Mouse (Mus musculus) kidney, adult 8-10 months (tissue): ENCODE measurements around the gene Ociad1.

Experiments
- DNase-seq, 2 experiments: peaks; one replicate each; pipeline ENCODE4 v3.0.0; 2022

Gene Ociad1

DNA sequence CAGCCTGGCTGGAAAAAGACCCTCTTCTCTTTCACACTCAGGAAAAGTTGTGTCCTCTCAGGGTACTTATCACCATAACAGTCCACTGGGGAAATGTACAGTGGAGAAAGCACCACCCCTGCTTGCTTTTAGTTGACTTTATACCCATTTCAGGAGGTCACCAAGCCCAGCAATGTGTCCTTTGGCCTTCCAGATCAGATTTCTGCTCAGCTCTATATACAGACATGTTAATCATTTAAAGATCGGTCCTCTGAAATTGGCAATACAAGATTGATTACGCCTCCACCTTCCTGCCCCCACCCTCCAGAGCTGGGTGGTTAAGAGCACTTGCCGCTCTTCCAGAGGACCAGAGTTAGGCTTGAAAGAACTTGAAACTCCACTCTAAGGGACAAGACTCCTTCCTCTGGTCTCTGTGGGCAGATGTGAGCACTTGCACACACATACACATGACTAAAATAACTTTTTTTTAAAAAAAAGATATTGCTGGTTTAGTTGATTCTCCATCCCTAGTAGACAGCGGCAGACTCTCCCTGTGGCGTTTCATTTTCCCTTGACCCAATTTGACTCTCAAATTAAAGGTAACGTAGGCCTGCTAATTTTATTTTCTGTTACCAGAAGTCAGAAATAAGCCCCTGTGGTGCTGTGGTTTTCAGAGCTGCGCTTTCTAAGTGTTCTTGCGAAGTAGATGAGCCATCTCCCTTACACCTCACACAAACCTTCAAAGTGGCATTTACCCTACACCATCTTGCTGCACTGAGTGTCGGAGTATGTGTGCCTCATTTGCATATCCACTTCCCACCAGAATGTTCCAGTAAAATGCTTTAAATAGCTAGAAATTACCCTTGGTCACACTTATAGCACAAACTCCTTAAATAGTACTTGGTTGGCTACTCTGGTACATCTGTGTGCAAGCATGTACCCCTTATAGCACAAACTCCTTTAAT lies 47.5 kb downstream of the Ociad1 start:
- DNase-seq = no peak

DNA sequence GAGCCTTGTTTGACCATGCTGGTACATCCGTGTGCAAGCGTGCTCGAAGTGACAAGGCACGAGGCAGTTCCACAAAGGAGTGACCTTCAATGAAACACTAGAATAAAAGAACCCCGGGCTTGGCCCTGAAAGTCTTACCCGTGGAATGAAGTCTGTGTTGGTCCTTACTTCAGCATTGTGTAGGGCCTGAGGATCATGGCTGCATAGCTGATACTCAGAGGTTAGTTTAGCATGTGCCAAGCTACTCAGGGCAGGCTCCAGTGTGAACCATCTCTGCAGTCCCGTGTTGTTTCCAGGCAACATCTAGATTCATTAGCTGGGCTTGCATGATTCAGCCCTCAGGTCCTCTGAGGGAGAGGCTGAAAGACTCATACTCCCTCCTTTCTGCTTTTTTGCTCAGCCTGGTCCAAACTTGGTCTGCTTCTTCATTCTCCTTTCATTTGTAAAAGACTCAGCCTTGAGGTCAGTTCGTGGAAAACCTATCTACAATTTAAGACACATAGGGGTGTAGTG lies 48.2 kb downstream of the Ociad1 start, which contains the start of gene Ociad2:
Ociad2 (minus strand) TSS at position 306 of the 513 bp plus-strand sequence.
- DNase-seq = no peak

DNA sequence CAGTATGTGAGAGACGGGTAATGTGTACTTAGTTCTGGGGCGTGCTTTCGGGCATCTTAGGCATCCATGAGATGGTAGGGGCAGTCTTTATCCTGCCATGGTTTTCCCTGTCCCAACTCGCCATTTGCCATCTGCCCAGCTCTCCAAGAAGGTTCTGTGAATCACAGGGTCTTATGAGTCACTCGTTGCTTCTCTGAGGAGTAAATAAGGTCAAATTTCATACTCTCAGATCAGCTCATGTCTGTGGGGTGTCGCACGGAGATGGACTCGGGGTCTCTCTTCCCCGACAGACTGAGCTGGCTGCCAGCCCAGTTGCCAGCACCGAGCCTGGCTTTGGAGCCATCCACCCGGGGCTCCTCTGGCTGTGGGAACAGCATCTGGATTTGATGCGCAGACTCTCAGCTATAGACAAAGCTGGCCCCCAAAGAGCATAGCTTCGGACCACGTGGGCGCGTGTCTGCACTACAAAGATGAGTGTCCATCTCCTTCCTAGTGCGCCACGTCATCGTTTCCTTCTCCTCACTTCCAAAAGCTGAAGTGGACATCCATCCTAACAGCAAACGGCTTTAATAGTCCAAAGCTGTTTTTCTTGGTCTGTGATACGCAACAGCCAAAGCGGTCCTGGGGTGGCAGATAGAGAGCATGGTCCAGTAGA lies 50.2 kb downstream of the Ociad1 start:
- no peak for DNase-seq

DNA sequence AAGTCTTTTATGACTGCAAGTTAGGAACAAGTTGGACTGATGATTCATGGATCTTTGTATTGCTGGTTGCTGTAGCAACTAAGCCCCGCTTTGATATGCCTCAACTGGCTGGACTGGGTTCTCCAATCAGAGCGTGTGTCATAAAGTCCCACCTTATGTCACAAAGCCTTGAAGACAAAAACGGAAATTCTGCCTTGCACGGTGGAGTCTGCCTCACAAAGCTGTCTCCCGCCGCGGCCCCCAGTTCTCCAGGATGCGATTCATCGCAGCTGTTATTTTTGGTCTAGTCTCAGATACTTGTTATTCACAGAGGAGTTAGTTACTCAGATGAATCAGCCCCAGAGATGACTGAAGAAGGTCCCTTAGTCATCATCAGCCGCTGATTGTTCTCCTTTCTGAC lies 51.7 kb downstream of the Ociad1 start:
- no peak for DNase-seq

DNA sequence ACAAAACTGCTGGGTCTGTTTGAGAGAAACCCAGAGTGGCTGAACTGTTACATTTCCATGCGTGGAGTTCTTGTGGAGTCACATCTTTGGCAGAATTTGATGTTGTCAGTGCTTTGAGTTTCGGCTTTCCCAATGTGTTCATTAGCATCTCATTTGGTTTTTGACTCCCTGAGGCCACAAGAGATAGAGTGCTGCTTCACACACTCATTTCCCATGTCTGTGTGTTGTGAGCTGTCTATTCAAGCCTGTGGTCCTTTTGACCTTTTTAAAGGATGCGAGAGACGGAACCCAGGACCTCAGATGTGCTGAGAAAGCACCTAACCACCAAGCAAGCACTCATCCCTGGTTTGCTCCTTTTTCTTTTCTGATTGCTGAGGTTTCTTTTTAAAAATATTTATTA lies 52.7 kb downstream of the Ociad1 start:
- no peak for DNase-seq

DNA sequence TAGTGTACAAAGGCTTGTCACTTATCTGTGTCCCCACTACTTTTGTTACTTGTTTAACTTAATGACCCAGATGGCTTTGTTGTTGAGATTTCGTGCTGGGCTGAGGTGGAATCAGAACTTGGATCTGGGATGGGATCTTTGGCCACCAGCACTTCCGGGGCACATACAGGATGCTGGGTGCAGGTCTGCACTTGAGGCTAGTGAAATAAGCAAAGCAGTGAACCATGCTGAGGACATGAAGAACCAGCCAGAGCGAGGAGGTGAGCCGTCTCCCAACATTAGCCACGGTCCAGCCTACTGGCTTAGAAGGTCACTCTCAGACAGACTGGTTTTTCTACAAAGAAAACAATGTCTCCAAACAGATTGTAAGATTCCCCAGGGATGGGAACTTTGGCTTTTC lies 56.9 kb downstream of the Ociad1 start:
- peak in 1 of 2 experiments; percentile 46 for DNase-seq

DNA sequence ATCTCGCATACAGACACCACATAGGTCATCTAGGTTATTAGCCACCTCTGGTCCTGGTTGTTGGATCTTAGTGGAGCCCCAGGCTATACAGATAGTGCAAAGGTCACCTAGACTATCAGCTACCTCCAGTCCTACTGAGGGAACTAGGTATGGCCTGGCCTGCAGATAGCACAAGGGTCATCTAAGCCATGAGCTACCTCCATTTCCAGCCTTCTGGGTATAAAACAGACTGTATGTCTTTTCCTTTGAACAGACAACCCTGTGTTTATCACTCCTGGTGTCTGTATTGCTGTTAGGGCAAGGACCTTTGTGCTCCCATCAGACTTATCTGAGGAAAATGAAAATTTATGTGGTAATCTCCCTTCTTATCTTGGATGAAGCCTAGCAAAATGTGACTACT lies 59.2 kb downstream of the Ociad1 start:
- DNase-seq = no peak

DNA sequence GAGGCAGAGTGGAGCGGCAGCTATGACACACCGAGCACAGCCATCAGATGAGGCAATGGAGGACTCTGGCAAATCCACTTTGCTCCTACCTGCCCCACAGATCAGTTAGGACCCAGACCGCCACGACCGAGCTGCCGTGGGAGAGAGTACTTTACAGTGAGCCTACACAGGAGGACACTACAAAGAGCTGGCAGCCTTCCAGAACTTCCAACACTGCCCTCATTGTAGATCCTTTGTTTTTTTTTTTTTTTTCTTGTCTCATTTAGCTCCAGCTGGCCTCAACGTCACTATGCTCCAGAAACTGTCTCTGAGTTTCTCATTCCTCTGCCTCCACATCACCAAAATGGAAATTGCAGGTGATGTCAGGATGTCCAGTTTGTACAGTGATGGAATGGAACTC lies 60.9 kb downstream of the Ociad1 start:
- no peak for DNase-seq

DNA sequence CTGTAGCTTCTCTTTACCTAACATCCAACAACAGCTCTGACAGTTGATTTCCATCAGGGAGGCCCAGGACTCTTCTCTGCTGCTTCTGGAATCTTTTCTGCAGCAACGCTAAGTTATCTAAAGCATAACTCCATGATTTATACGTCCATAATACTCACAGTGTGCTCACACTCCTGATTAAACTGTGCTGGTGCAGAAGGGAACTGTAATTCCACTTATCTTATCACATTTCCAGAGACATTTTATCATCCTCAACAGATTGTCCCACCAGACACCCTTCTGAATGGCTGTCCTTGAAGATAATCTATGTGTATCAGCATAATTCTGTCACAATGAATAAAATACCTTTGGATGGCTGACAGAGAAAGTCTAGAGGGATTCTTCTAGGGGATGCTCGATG lies 61.4 kb downstream of the Ociad1 start:
- no peak for DNase-seq

DNA sequence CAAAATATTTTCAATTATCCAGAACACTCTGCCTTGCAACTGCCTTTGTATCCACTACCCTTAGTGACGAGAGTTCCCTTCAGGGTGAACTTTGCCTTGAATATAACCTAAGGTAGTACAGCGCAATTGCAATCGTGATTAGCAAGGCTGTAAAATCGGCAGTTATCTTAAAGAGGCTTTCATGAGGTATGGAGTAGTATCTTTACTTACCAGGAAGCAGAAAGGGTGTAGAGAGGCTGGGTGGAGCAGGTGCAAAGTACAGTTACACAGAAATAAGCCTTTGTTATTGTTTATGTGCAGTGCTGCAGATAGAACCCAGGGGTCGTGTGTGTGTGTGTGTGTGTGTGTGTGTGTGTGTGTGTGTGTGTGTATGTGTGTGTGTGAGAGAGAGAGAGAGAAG lies 62.8 kb downstream of the Ociad1 start:
- no peak for DNase-seq

DNA sequence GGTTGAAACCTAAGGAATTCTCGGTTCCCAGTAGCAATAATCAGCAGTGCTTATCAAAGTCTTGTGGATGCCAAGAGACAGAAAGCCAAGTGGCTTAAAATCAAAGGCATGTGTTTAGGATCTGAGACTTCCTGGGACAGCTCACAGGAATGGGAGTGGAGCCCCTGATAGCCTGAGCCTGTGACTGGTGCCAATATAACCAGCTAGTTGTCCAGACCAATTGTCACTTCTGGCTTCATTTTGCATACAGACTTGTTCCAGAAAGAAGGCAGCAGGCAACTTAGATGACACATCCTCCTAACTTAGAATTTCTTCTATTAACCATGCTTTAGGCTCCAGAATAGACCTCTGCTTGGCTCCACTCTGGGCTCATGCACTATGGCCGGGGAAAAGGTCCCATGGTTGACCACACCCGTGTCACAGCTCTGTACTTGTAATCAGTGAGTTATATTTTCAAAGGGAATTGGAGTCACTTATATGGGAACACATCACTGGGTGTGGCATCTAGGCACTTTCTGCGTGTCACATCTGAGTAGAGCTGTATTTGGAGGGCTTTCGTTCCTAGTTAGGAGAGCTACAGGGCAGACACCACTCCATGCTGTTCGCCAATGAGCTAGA lies 66.7 kb downstream of the Ociad1 start:
- DNase-seq = no peak

DNA sequence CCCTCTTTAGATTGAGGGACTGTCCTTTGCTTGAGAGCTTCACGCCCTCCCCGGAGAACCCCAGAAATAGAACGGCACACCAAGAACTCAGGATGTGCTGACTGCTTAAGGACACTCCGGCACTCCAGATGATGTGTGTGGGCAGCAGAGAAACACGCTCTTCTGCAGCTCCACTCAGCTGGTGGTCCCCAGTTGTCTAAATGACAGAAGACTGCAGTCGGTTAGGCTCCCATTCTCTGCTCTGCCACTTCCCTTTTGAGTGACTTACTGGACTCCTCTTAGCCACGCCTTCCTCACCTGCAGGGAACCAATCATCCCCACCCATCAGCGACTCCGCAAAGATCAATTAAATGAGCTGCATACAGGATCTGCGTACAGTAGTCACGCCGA lies 67.2 kb downstream of the Ociad1 start:
- no peak for DNase-seq

DNA sequence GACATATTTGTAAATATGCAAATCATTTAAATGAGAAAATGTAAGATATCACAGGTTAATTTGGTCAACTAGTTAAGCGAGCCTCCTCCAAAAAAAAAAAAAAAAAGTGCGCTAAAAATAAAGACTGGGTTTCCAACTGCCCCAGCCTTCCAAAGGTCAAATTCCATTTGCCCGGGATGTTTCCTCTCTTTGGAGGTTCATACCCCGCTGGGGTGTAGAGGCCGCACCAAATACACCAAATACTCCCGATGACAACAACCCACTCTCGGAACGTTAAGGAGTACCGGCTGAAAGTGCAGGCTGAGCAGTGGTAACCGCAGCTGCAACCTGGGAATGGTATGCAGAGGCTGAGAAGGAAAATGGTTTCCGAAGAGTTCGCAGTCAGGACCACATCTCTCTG lies 67.7 kb downstream of the Ociad1 start:
- no peak for DNase-seq

DNA sequence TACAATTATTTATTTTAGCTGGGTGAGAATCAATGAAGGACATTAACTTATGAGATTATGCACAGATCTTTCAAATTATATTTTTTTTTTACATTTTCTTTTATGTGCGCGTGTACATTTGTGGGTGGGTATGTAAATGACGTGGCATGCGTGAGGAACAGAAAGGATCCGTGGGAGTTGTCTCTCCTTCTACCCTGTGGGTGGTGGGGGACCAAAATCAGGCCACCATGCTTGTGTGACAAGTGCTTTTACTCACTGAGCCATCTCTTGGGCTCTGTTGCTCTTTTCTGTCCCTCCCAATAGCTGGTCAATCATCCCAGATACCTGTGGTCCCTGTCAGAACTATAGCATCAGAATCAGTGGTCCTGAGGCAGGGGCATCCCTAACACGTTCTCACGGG lies 69.8 kb downstream of the Ociad1 start:
- DNase-seq = no peak

DNA sequence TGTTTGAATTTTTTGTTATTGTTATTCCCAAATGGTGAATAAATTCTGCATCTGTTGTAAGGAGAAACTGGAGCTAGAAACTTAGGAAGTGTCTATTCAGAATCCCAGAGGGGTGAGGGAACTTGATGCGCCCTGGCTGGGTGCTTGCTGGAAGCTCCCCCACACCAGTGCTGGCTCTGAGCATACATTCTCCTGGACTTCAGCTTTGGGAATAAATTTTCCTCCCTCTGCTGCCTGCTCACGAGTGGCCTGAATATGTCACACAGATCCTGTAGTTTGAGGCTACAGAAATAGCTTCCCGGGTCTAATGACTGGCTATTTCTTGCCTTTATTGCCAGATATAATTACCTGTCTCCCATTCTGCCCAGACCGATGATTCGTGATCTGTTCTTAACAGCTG lies 70.2 kb downstream of the Ociad1 start:
- DNase-seq = no peak
